32 mouse cellular contexts compared by ENCODE assay signal in the genomic region with DNA sequence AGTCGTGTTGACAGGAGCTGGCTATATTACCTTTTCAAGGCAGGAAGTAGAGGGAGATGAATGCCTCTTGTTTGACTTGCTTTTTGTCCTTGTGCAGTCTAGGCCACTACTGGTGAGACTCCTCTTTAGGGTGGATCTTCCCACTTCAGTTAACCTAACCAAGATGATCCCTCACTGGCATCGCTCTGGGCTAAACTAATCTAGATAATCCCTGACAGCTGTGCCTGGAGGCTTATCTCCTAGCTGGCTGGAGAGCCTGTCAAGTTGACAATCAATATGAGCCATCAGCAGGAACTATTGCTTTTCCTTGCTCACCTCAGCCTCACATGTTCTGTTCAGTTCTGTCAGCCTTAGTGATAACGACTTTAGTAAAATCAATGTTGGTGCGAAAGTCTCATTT.
DNase-seq lines count a peak whose midpoint lies in the region; ATAC-seq and TF ChIP-seq lines count a peak whose summit lies in the region.
"Had no signal": no experiment of that assay in that cellular context is flagged by ENCODE, and none has a peak within 500 bp of the region (broad histone marks: within the 10 kb centered on the region; RNA-seq: fewer than 3 reads in every experiment).

No protein-coding gene starts in this region.

- WGBS in midbrain, embryonic 10.5 days: 38% methylated on average over 4 of the region's 4 CpGs
- 41% methylated on average over 4 of the region's 4 CpGs for WGBS in midbrain, postnatal 0 days
- WGBS in midbrain, embryonic 15.5 days: 41% methylated on average over 4 of the region's 4 CpGs
- WGBS in kidney, embryonic 14.5 days: 76% methylated on average over 4 of the region's 4 CpGs
- 50% methylated on average over 4 of the region's 4 CpGs for WGBS in stomach, postnatal 0 days

- no peak overlapping the region for H3K9ac ChIP-seq in midbrain, postnatal 0 days (replicated peaks; ENCODE audit: low read length, poor library complexity, severe bottlenecking)
- H3K9ac ChIP-seq in midbrain, embryonic 15.5 days: no peak overlapping the region
- H3K9ac ChIP-seq in kidney, embryonic 14.5 days (ENCODE audit: low read depth, low read length): no peak overlapping the region
- no peak overlapping the region for H3K9ac ChIP-seq in stomach, postnatal 0 days (ENCODE audit: low read length)
- H3K9ac ChIP-seq: embryonic facial prominence, embryonic 15.5 days; forebrain, embryonic 12.5 days; forebrain, postnatal 0 days; heart, embryonic 15.5 days; hindbrain, embryonic 12.5 days; intestine, embryonic 15.5 days; liver, embryonic 14.5 days; neural tube, embryonic 13.5 days had no signal

- TF ChIP-seq CTCF in midbrain, postnatal 0 days (IDR thresholded peaks at IDR 0.05): no peak
- no peak for TF ChIP-seq CTCF in stomach, postnatal 0 days (IDR thresholded peaks at IDR 0.05; ENCODE audit: low read depth)

- H3K4me3 ChIP-seq in midbrain, embryonic 10.5 days: no peak overlapping the region
- H3K4me3 ChIP-seq in midbrain, postnatal 0 days (ENCODE audit: low read depth, low read length): no peak overlapping the region
- H3K4me3 ChIP-seq in midbrain, embryonic 15.5 days: no peak overlapping the region
- H3K4me3 ChIP-seq in kidney, embryonic 14.5 days (ENCODE audit: low read length): no peak overlapping the region
- H3K4me3 ChIP-seq in stomach, postnatal 0 days (ENCODE audit: low read depth, low read length): no peak overlapping the region
- H3K4me3 ChIP-seq: embryonic facial prominence, embryonic 10.5 days; embryonic facial prominence, embryonic 15.5 days; forebrain, embryonic 12.5 days; heart, embryonic 15.5 days; hindbrain, embryonic 12.5 days; intestine, embryonic 15.5 days; neural tube, embryonic 13.5 days had no signal

- H3K27me3 ChIP-seq in midbrain, embryonic 10.5 days (ENCODE audit: low read depth, poor library complexity, severe bottlenecking): no peaks in the 10 kb centered on the region
- no peaks in the 10 kb centered on the region for H3K27me3 ChIP-seq in midbrain, postnatal 0 days (ENCODE audit: insufficient read depth, low read length)
- no peaks in the 10 kb centered on the region for H3K27me3 ChIP-seq in midbrain, embryonic 15.5 days (replicated peaks)
- H3K27me3 ChIP-seq in kidney, embryonic 14.5 days (ENCODE audit: control insufficient read depth, insufficient read depth, low read length): no peaks in the 10 kb centered on the region
- no peaks in the 10 kb centered on the region for H3K27me3 ChIP-seq in stomach, postnatal 0 days (ENCODE audit: control insufficient read depth, insufficient read depth, low read length)
- H3K27me3 ChIP-seq: embryonic facial prominence, embryonic 15.5 days; forebrain, embryonic 12.5 days; heart, embryonic 15.5 days; hindbrain, embryonic 12.5 days; intestine, embryonic 15.5 days; neural tube, embryonic 13.5 days had no signal

- no peak for TF ChIP-seq EP300 in stomach, postnatal 0 days (optimal IDR thresholded peaks at IDR 0.05)

- no peak overlapping the region for H3K27ac ChIP-seq in midbrain, embryonic 10.5 days (replicated peaks)
- H3K27ac ChIP-seq in midbrain, postnatal 0 days (ENCODE audit: low read depth, low read length): no peak overlapping the region
- H3K27ac ChIP-seq in midbrain, embryonic 15.5 days: no peak overlapping the region
- no peak overlapping the region for H3K27ac ChIP-seq in kidney, embryonic 14.5 days (ENCODE audit: low read depth, low read length)
- H3K27ac ChIP-seq in stomach, postnatal 0 days (replicated peaks): no peak overlapping the region
- H3K27ac ChIP-seq: embryonic facial prominence, embryonic 10.5 days; embryonic facial prominence, embryonic 15.5 days; forebrain, embryonic 12.5 days; heart, embryonic 15.5 days; hindbrain, embryonic 12.5 days; hindbrain, postnatal 0 days; intestine, embryonic 15.5 days; kidney, postnatal 0 days; liver, embryonic 14.5 days; macrophage; neural tube, embryonic 13.5 days had no signal

- H3K4me1 ChIP-seq in midbrain, embryonic 10.5 days: peaks cover 29% of the 10 kb centered on the region
- no peaks in the 10 kb centered on the region for H3K4me1 ChIP-seq in midbrain, postnatal 0 days (ENCODE audit: insufficient read depth, low read length)
- H3K4me1 ChIP-seq in midbrain, embryonic 15.5 days: no peaks in the 10 kb centered on the region
- no peaks in the 10 kb centered on the region for H3K4me1 ChIP-seq in kidney, embryonic 14.5 days (ENCODE audit: control insufficient read depth, insufficient read depth, low read length)
- no peaks in the 10 kb centered on the region for H3K4me1 ChIP-seq in stomach, postnatal 0 days (replicated peaks; ENCODE audit: control insufficient read depth, insufficient read depth)
- H3K4me1 ChIP-seq: embryonic facial prominence, embryonic 15.5 days; hindbrain, embryonic 12.5 days; intestine, embryonic 15.5 days had no signal

- H3K4me2 ChIP-seq in midbrain, postnatal 0 days (ENCODE audit: low read depth, low read length, poor library complexity, severe bottlenecking): no peak overlapping the region
- H3K4me2 ChIP-seq in midbrain, embryonic 15.5 days: no peak overlapping the region
- H3K4me2 ChIP-seq in kidney, embryonic 14.5 days (replicated peaks; ENCODE audit: low read depth, low read length): no peak overlapping the region
- no peak overlapping the region for H3K4me2 ChIP-seq in stomach, postnatal 0 days (replicated peaks; ENCODE audit: low read depth)
- H3K4me2 ChIP-seq: embryonic facial prominence, embryonic 15.5 days; forebrain, embryonic 12.5 days; heart, embryonic 15.5 days; hindbrain, embryonic 12.5 days; intestine, embryonic 15.5 days; neural tube, embryonic 13.5 days had no signal

- ATAC-seq in midbrain, postnatal 0 days (ENCODE audit: low FRiP score): no peak
- 0 out of 2 replicates have a peak, but pooled peaks have one; percentile 27 for ATAC-seq in midbrain, embryonic 15.5 days (replicated peaks)
- ATAC-seq in kidney, embryonic 14.5 days (ENCODE audit: low FRiP score, low TSS enrichment): no peak
- no peak for ATAC-seq in stomach, postnatal 0 days (ENCODE audit: low FRiP score, low TSS enrichment)
- ATAC-seq: forebrain, postnatal 0 days; hindbrain, postnatal 0 days; intestine, embryonic 15.5 days had no signal

- peaks cover 18% of the 10 kb centered on the region for H3K36me3 ChIP-seq in midbrain, embryonic 10.5 days
- peaks cover 5% of the 10 kb centered on the region for H3K36me3 ChIP-seq in midbrain, postnatal 0 days (ENCODE audit: insufficient read depth, low read length)
- 0 out of 2 replicates have a peak, but pooled peaks cover 4% of the 10 kb centered on the region for H3K36me3 ChIP-seq in midbrain, embryonic 15.5 days (replicated peaks)
- no peaks in the 10 kb centered on the region for H3K36me3 ChIP-seq in kidney, embryonic 14.5 days (ENCODE audit: control insufficient read depth, insufficient read depth, low read length)
- no peaks in the 10 kb centered on the region for H3K36me3 ChIP-seq in stomach, postnatal 0 days (ENCODE audit: control insufficient read depth, insufficient read depth, low read length)
- H3K36me3 ChIP-seq: G1E; intestine, embryonic 15.5 days had no signal

- no peaks in the 10 kb centered on the region for H3K9me3 ChIP-seq in midbrain, embryonic 10.5 days (replicated peaks)
- H3K9me3 ChIP-seq in midbrain, postnatal 0 days (ENCODE audit: low read length): no peaks in the 10 kb centered on the region
- H3K9me3 ChIP-seq in midbrain, embryonic 15.5 days: no peaks in the 10 kb centered on the region
- H3K9me3 ChIP-seq in kidney, embryonic 14.5 days (ENCODE audit: control insufficient read depth, low read length): no peaks in the 10 kb centered on the region
- H3K9me3 ChIP-seq in stomach, postnatal 0 days (ENCODE audit: control insufficient read depth, low read length): no peaks in the 10 kb centered on the region
- H3K9me3 ChIP-seq: embryonic facial prominence, embryonic 10.5 days; embryonic facial prominence, embryonic 15.5 days; forebrain, embryonic 12.5 days; G1E; heart, embryonic 15.5 days; hindbrain, embryonic 12.5 days; intestine, embryonic 15.5 days; neural tube, embryonic 13.5 days had no signal

- DNase-seq in embryo, embryonic 9.5 days (ENCODE audit: extremely low spot score): peak; percentile 4
- no peak for DNase-seq in embryo, embryonic 10 days (ENCODE audit: low spot score)
- DNase-seq in midbrain, embryonic 10.5 days (ENCODE audit: low spot score): peak; percentile 14
- DNase-seq in midbrain, postnatal 0 days (ENCODE audit: low spot score): no peak
- DNase-seq in stomach, postnatal 0 days (ENCODE audit: low spot score): no peak
- DNase-seq: adrenal gland, postnatal 10 days; cerebellum, adult 11 months; cerebellum, adult 9-10 months; cerebellum, postnatal 36 days; forebrain, postnatal 0 days; heart, postnatal 36 days; kidney, adult 2 months; layer of hippocampus, adult 9-11 months; liver; lung, adult 2 months; lung, postnatal 10 days; right cerebral cortex, adult 18-20 months; thymus, postnatal 4 days had no signal

Comparison
In these comparisons a context has a peak if more than half of its experiments do, and no peak if none do; other contexts are left out.
1. DNase-seq: peak in embryo, embryonic 9.5 days (single experiment) and midbrain, embryonic 10.5 days (single experiment); none in embryo, embryonic 10 days (single experiment), midbrain, postnatal 0 days (single experiment) and stomach, postnatal 0 days (single experiment).